Mouse (Mus musculus): ENCODE measurements at regions not wholly inside any gene's neighbourhood (a gene's known extent, or its start where the extent isn't known, plus 50 kb on each side); places are given as distances from the start of the nearest gene placed in this dataset.

DNA sequence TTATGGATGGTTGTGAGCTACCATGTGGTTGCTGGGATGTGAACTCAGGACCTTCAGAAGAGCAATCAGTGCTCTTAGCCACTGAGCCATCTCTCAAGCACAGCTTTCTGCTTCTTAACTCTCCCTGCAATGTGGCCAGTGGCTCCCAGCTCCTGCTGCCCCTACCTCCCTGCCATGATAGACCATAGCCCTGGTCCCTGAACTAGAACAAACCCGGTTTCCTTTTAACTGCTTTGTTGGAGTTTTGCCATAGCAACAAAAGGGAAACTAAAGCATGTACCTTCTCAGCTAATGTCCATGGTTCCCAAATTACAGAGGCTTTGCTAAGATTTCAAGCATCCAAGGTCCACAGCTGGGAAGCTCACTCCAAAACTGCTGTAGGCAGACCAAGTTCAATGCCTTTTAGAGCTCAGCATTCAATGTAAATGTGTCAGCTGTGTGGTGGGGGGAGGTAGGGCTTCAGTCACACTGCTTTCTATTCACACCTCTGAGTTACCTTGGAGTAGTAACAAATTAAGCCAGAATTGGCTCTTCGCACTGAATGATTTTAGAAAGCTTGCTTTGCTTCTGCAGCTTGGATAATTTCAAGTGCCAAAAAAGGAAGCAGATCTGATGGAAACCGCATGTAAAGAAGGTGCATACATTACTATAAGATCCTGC, 54.0 kb upstream of the Usp24 start:
- TF ChIP-seq CTCF (IDR thresholded peaks at IDR 0.05; ENCODE audit: low read depth, low read length) (no peak), POLR2A (IDR thresholded peaks at IDR 0.05; ENCODE audit: borderline replicate concordance, low read depth, low read length) (no peak)

All from bone marrow macrophage, adult 2 months (primary cell).